Mouse (Mus musculus) fibroblast of lung, adult 2 months (primary cell): Measurements from ENCODE around the gene Vmn2r81.
"Not testable (repeated sequence)": the region's sequence is repeated elsewhere in the genome, so short reads cannot be mapped to it uniquely, and the experiment has no call there.

ENCODE experiments used
- DNase-seq: peaks from one replicate; pipeline ENCODE4 v3.0.0-alpha.2; 2011; ENCODE audit warnings: low read depth

Vmn2r81 gene

DNA sequence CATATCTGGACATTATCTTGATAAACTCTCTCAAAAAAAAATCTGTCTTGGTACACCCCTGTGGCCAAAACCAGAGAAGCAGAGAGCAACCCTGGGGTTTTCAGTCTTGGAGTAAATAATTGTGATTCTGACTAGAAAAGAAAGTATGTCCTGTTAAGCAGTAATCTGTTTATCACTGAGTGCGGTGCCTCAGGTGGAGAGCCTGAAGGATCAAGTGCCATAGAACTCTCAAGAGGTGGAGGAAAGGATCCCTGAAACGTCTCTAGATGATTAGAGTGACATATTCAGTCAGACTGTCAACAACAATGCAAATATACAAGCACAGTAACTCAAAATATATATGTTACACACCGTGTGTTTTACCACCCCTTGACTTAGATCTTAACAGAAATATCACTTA lies at the start of gene Vmn2r81:
Gene Vmn2r81 (plus strand): TSS at position 301 of the 400 bp plus-strand sequence.
- DNase-seq, result not testable (repeated sequence)

DNA sequence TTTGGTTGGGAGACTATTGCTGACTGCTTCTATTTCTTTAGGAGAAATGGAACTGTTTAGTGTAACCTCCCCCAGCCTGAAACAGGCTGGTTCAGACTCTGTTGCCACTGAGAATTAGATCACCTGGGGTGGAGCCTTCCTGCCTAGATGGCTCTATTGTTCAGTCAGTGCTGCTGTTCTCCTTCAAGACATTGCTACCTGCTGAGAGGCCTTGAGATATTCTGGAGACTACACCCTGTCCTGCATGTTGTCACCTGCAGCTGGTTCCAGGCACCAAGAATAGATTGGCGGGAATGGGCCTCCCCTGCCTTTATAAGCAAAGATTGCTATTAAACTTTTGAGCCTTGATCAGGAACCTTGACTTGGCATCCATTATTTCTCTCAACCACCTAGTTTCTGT lies 47.5 kb upstream of the Vmn2r81 start:
- DNase-seq, result not testable (repeated sequence)

DNA sequence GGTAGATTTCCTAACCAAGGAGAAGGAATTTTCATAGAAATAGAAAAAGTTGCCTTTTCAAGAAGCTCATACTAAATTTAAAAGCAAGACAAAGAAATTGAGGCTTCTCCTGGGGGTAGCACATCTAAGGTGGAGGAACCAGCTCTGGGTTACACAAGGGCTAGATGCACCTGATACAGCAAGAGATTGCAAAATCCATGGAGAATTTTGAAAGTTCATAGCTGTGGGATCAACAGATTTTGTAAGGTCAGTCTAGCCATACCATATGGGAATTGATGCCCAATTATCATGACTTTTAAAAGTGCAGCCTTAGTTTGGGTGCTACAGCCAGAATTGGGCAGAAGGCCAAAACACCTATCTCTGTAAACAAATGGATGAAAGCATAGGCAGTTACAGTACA lies 27.1 kb upstream of the Vmn2r81 start:
- no peak for DNase-seq

DNA sequence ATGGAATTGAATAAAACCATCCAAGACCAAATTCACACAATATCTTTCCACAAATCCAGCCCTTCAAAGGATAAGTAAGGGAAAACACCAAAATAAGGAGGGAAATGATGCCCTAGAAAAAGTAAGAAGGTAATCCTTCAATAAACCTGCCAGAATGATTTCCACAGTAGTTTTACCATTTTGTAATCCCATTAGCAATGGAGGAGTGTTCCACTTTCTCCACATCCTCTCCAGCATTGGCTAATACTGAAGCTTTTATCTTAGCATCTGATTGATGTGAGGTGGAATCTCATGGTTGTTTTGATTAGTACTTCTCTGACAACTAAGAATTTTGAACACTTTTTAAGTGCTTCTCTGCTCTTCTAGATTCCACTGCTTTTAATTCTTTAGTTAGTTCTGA lies 25.9 kb upstream of the Vmn2r81 start:
- no peak for DNase-seq

DNA sequence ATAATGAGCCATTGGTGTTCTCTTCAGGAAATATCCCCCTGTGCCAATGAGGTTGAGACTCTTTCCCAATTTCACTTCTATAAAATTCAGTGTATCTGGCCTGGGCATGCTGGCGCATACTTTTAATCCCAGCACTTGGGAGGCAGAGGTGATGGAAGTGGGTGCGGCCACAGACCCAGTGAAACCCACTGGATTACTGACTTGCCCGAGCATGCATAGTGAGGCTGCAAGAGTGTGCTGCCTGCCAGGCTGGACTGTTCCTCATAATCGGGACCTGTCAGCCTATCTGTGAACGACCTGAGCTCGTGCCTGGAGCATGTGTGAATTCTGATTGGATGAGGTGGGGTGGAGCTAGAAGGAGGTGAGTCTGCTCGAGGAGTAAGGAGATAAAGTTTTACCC lies 25.3 kb upstream of the Vmn2r81 start:
- no peak for DNase-seq

DNA sequence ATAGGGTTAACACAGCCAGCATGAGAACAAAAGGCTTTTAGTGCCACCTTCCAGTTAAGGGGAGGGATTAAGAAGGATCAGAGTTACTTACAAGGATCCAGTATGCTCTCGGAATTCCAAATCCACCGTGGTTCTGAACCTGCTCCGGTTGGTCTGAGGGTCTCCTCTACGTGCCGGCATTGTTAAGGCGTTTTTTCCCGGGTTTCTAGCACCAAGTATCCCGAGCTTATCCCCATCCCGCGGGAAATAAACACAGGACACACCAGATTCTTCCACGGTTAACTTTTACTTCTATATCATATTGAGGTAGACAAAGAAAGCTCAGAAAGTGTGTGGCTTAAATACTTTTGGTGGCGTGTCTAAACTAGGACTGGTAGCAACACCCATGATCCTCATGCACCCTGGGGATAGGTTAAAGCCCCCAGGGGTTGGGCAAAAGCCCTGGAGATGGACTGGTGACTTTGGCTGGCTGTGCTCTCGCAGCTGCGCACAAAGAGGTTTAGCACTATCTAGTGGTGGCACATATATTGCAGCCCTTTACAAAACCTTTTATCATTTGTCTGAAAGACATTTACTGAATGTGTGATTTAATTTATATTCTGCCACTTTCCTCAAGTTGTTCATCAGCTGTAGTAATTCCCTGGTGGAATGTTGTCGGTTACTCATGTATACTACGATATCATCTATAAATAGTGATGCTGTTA lies 74.7 kb downstream of the Vmn2r81 start:
- DNase-seq, result not testable (repeated sequence)

DNA sequence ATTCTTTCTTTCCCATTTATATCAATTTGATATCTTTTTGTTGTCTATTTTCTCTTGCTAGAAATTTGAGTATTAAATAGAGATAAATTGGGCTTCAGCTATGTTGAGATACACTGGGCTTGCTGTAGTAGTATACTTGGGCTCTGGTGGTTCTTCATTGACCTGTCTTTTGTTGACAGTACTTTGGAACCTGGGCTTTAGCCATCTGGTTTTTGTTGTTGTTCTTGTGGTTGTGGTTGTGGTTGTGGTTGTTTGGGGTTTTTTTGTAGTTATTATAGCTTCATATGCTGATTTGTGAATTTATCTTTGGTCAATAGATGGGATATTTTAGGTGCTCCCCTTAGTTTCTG lies 75.2 kb downstream of the Vmn2r81 start:
- no peak for DNase-seq
